Mouse (Mus musculus) lung, postnatal 0 days (tissue): ENCODE measurements at regions not wholly inside any gene's neighbourhood (a gene's known extent, or its start where the extent isn't known, plus 50 kb on each side); places are given as distances from the start of the nearest gene placed in this dataset.

Experiments
- CTCF ChIP-seq: IDR thresholded peaks from 2 replicates; pipeline ENCODE4 v1.5.1; 2016; ENCODE audit warnings: antibody characterized with exemption, mild to moderate bottlenecking
- EP300 ChIP-seq: IDR thresholded peaks from 2 replicates; pipeline ENCODE4 v1.6.1; 2016; ENCODE audit warnings: antibody characterized with exemption, mild to moderate bottlenecking, control low read depth

GRCm38 (mm10) chr17:79543907-79544522 lies 67.6 kb upstream of the Rmdn2 start:
- TF ChIP-seq CTCF (no peak), EP300 (0 out of 2 replicates have a peak, but pooled peaks have one; percentile 34)
